Mouse (Mus musculus): ENCODE measurements at regions not wholly inside any gene's neighbourhood (a gene's known extent, or its start where the extent isn't known, plus 50 kb on each side); places are given as distances from the start of the nearest gene placed in this dataset.

- Histone ChIP-seq H3K36me3 (no peaks in the 10 kb centered on the region), H3K27ac (no peak overlapping the region), H3K4me2 (no peak overlapping the region), H3K27me3 (no peaks in the 10 kb centered on the region), H3K4me3 (no peak overlapping the region), H3K4me1 (peaks cover 20% of the 10 kb centered on the region; the same call in 1 of the 2 replicates), H3K9ac (no peak overlapping the region), H3K9me3 (no peaks in the 10 kb centered on the region)
- ATAC-seq (ENCODE audit: insufficient number of reproducible peaks, insufficient read depth, low FRiP score, low TSS enrichment, low read depth): no peak
- WGBS: 71% methylated on average over 13 of the region's 13 CpGs
Measured at GRCm38 (mm10) chr13:113736468-113736867, 57.8 kb upstream of the Arl15 start.

- H3K27me3 ChIP-seq: no peaks in the 10 kb centered on the region
Measured at GRCm38 (mm10) chr13:113735611-113736285, 58.6 kb upstream of the Arl15 start.

DNA sequence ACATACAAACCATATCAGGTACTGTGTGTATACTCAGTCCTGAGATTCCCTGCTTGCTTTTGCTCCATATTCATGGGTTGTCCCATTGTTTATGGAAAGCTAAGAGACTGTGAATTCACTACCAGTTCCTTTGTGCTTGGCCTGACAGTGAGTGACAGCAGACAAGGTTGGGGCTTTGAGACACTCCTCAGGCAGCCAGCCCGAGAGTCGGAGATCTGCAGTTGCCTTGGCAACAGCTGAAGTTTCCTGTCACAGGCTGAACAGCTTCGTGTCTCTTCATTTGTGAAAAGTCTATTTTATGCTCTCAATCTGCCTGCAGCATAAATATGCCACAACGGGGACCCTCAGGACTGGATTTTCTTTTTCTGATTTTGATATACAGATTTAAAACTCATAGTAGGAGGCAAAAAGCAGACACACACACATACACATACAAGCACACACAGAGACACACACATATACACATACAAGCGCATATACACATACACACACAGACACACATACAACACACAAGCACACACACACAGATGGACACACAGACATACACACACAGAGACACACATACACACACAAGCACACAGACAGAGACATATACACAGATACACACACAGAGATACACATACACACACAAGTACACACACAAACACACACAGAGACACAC is 60.0 kb upstream of the Arl15 start:
- no peak overlapping the region for H3K9ac ChIP-seq
- no peaks in the 10 kb centered on the region for H3K36me3 ChIP-seq
- no peak for ATAC-seq (ENCODE audit: insufficient number of reproducible peaks, insufficient read depth, low FRiP score, low TSS enrichment, low read depth)
- H3K4me2 ChIP-seq: no peak overlapping the region
- no peaks in the 10 kb centered on the region for H3K27me3 ChIP-seq
- WGBS: 27% methylated on average over 5 of the region's 5 CpGs
- H3K4me1 ChIP-seq: peaks cover 28% of the 10 kb centered on the region; the same call in 1 of the 2 replicates
- no peak overlapping the region for H3K4me3 ChIP-seq
- H3K9me3 ChIP-seq: no peaks in the 10 kb centered on the region
- no peak overlapping the region for H3K27ac ChIP-seq

More at GRCm38 (mm10) chr13:113735611-113736285, 58.6 kb upstream of the Arl15 start:
- Histone ChIP-seq H3K4me1 (peaks cover 25% of the 10 kb centered on the region; the same call in 1 of the 2 replicates), H3K4me3 (no peak overlapping the region), H3K36me3 (no peaks in the 10 kb centered on the region), H3K9me3 (no peaks in the 10 kb centered on the region), H3K9ac (no peak overlapping the region), H3K27ac (no peak overlapping the region), H3K4me2 (no peak overlapping the region)
- WGBS: 39% methylated on average over 18 of the region's 18 CpGs
- ATAC-seq (ENCODE audit: insufficient number of reproducible peaks, insufficient read depth, low FRiP score, low TSS enrichment, low read depth): no peak

GRCm38 (mm10) chr13:113733734-113734133 is 60.6 kb upstream of the Arl15 start:
- Histone ChIP-seq H3K27ac (no peak overlapping the region), H3K4me2 (no peak overlapping the region), H3K9ac (no peak overlapping the region), H3K4me3 (no peak overlapping the region), H3K36me3 (no peaks in the 10 kb centered on the region), H3K9me3 (no peaks in the 10 kb centered on the region), H3K27me3 (no peaks in the 10 kb centered on the region), H3K4me1 (peaks cover 28% of the 10 kb centered on the region; the same call in 1 of the 2 replicates)
- 38% methylated on average over 2 of the region's 2 CpGs for WGBS
- no peak for ATAC-seq (ENCODE audit: insufficient number of reproducible peaks, insufficient read depth, low FRiP score, low TSS enrichment, low read depth)

GRCm38 (mm10) chr13:113730776-113731400 is 63.4 kb upstream of the Arl15 start:
- ATAC-seq (ENCODE audit: insufficient number of reproducible peaks, insufficient read depth, low FRiP score, low TSS enrichment, low read depth): no peak
- Histone ChIP-seq H3K4me3 (no peak overlapping the region), H3K9ac (no peak overlapping the region), H3K4me2 (no peak overlapping the region), H3K27ac (peak overlapping the region; percentile 24; the same call in 1 of the 2 replicates), H3K36me3 (no peaks in the 10 kb centered on the region), H3K4me1 (peaks cover 30% of the 10 kb centered on the region), H3K27me3 (no peaks in the 10 kb centered on the region), H3K9me3 (no peaks in the 10 kb centered on the region)
- WGBS: 33% methylated on average over 8 of the region's 8 CpGs

- H3K4me1 ChIP-seq: peaks cover 24% of the 10 kb centered on the region
- no peak overlapping the region for H3K9ac ChIP-seq
- 80% methylated on average over 6 of the region's 6 CpGs for WGBS
- H3K36me3 ChIP-seq: no peaks in the 10 kb centered on the region
- no peaks in the 10 kb centered on the region for H3K27me3 ChIP-seq
- H3K4me3 ChIP-seq: no peak overlapping the region
- H3K9me3 ChIP-seq: no peaks in the 10 kb centered on the region
- no peak for ATAC-seq (ENCODE audit: insufficient number of reproducible peaks, insufficient read depth, low FRiP score, low TSS enrichment, low read depth)
- H3K4me2 ChIP-seq: no peak overlapping the region
- H3K27ac ChIP-seq: no peak overlapping the region
Measured at GRCm38 (mm10) chr13:113730062-113730775, 64.1 kb upstream of the Arl15 start.

- ATAC-seq (ENCODE audit: insufficient number of reproducible peaks, insufficient read depth, low FRiP score, low TSS enrichment, low read depth): no peak
- H3K4me3 ChIP-seq: no peak overlapping the region
- H3K27ac ChIP-seq: no peak overlapping the region
- H3K9ac ChIP-seq: no peak overlapping the region
- H3K9me3 ChIP-seq: no peaks in the 10 kb centered on the region
- H3K36me3 ChIP-seq: no peaks in the 10 kb centered on the region
- H3K27me3 ChIP-seq: no peaks in the 10 kb centered on the region
- WGBS: 83% methylated on average over 1 of the region's 1 CpGs
- H3K4me2 ChIP-seq: no peak overlapping the region
- H3K4me1 ChIP-seq: peaks cover 24% of the 10 kb centered on the region
Measured at GRCm38 (mm10) chr13:113729574-113729973, 64.7 kb upstream of the Arl15 start.

- no peak overlapping the region for H3K9ac ChIP-seq
- no peaks in the 10 kb centered on the region for H3K9me3 ChIP-seq
- no peak overlapping the region for H3K4me3 ChIP-seq
- H3K27ac ChIP-seq: peak overlapping the region; percentile 34; the same call in 1 of the 2 replicates
- ATAC-seq (ENCODE audit: insufficient number of reproducible peaks, insufficient read depth, low FRiP score, low TSS enrichment, low read depth): no peak
- H3K27me3 ChIP-seq: no peaks in the 10 kb centered on the region
- WGBS: 35% methylated on average over 5 of the region's 5 CpGs
- peaks cover 12% of the 10 kb centered on the region for H3K4me1 ChIP-seq
- H3K36me3 ChIP-seq: no peaks in the 10 kb centered on the region
- no peak overlapping the region for H3K4me2 ChIP-seq
Measured at GRCm38 (mm10) chr13:113728111-113728510, 64.6 kb upstream of the Hspb3 start.

DNA sequence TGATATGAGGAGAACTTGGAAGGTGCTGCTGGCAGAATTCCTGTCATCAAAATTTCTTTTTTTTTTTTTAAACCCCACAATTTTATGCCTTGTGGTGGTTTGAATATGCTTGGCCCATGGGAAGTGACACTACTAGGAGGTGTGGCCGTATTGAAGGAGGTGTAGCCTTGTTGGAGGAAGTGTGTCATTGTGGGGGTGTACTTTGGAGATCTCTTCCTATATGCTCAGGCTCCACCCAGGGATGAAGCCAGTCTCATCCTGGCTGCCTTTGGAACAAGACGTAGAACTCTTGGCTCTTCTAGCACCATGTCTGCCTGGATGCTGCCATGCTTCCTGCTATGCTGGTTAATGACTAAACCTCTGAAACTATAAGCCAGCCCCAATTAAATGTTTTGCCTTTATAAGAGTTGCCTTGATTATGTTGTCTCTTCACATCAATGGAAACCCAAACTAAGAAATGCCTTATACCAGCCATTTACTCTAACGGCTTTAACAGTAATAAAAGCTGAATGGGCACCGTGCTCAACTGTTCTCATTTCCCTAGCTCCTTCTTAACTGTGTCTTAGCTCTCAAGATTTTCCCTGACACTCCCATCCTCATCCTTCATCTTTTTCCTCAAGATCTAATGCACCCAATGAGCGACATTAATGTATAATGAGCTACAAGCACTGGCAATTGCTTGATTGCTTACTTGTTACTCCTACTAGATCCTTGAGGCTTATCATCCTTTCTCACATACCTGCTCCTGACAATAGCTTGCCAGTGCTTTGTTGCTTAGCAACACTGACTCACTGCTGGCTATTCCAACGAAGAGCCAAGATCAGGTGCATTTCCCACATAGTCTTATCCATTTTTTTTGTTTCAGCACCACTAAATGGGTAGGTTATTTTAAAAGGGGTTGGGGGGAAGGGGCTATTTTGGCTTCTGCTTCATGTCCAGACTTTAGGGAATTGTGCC is 61.7 kb upstream of the Hspb3 start:
- H3K27me3 ChIP-seq: no peaks in the 10 kb centered on the region
- no peak overlapping the region for H3K27ac ChIP-seq
- peaks cover 4% of the 10 kb centered on the region for H3K4me1 ChIP-seq
- no peak overlapping the region for H3K9ac ChIP-seq
- H3K36me3 ChIP-seq: no peaks in the 10 kb centered on the region
- no peak for ATAC-seq (ENCODE audit: insufficient number of reproducible peaks, insufficient read depth, low FRiP score, low TSS enrichment, low read depth)
- H3K4me2 ChIP-seq: no peak overlapping the region
- no peaks in the 10 kb centered on the region for H3K9me3 ChIP-seq
- no peak overlapping the region for H3K4me3 ChIP-seq
- 79% methylated on average over 6 of the region's 6 CpGs for WGBS

DNA sequence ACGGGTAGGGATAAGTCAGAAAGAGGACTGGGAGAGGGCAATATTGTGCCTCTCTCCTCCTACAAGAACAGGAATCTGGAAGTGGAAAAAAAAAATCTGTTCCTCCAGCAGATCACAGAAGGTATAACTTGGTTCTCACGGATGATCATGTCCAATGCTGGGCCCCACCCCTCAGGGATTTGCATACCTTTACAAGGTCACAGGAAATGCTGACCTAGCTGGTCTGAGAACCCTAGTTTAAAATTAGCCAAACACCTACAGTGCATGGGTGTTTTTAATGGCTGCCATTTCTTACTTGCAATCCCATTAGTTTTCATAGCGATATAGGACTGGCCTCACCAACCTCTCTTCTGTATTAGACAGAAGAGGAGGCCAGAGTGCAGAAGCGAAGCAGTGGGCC is 51.8 kb upstream of the Hspb3 start:
- Histone ChIP-seq H3K4me2 (no peak overlapping the region), H3K36me3 (no peaks in the 10 kb centered on the region), H3K4me3 (no peak overlapping the region), H3K27me3 (no peaks in the 10 kb centered on the region), H3K9ac (no peak overlapping the region), H3K9me3 (no peaks in the 10 kb centered on the region), H3K27ac (no peak overlapping the region), H3K4me1 (0 out of 2 replicates have a peak, but pooled peaks cover 5% of the 10 kb centered on the region)
- no peak for ATAC-seq (ENCODE audit: insufficient number of reproducible peaks, insufficient read depth, low FRiP score, low TSS enrichment, low read depth)
- 80% methylated on average over 4 of the region's 4 CpGs for WGBS

Measured in embryonic facial prominence, embryonic 13.5 days (tissue).